Comparison of ENCODE assay signal across 10 mouse cellular contexts in the genomic region with DNA sequence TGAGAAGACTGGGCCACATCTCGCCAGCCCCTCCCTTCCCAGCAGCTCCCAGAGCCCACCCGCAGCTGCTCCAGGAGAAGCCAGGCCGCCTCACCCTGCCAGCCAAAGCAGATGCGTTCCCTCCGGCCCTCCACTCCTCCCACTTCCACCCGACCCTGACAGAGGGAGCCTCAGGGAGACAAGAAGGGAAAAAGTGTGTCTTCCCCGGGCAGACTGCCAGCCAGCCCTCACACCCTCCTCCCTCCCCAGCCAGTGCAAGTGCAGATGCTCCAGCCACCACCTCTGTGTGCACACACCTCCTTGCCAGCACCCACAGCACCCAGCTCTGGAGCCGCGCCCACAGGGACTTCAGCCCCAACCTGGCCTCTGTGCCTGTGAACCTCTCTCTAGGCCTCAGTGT. TPM values are rescaled to one million over a fixed set of nuclear protein-coding genes. Genes with fewer than 3 reads are reported as not detected.
DNase-seq lines count a peak whose midpoint lies in the region; ATAC-seq and TF ChIP-seq lines count a peak whose summit lies in the region.
"Had no signal": no experiment of that assay in that cellular context is flagged by ENCODE, and none has a peak within 500 bp of the region (broad histone marks: within the 10 kb centered on the region; RNA-seq: fewer than 3 reads in every experiment).

No protein-coding gene starts in this region.

- H3K36me3 ChIP-seq in heart, embryonic 16.5 days (ENCODE audit: control insufficient read depth, insufficient read depth), result peaks cover 8% of the 10 kb centered on the region
- peaks cover 27% of the 10 kb centered on the region for H3K36me3 ChIP-seq in heart, embryonic 10.5 days
- no peaks in the 10 kb centered on the region for H3K36me3 ChIP-seq in forebrain, postnatal 0 days (ENCODE audit: insufficient read depth)

- ATAC-seq in heart, embryonic 16.5 days (replicated peaks; ENCODE audit: extremely low read depth, insufficient read depth, low FRiP score), result no peak
- 0 out of 2 replicates have a peak, but pooled peaks have one; percentile 17 for ATAC-seq in forebrain, postnatal 0 days
- ATAC-seq in megakaryocyte-erythroid progenitor cell, adult 5-6 weeks (replicated peaks; ENCODE audit: low FRiP score, low TSS enrichment, poor library complexity, severe bottlenecking), result no peak
- ATAC-seq in inflammation-experienced regulatory T-cells, adult 6 months, result no peak

- 29% methylated on average over 9 of the region's 9 CpGs for WGBS in heart, embryonic 16.5 days
- 44% methylated on average over 9 of the region's 9 CpGs for WGBS in heart, embryonic 10.5 days
- WGBS in forebrain, postnatal 0 days, result 50% methylated on average over 9 of the region's 9 CpGs

- no peaks in the 10 kb centered on the region for H3K27me3 ChIP-seq in heart, embryonic 16.5 days (ENCODE audit: control insufficient read depth, insufficient read depth, low read length)
- no peaks in the 10 kb centered on the region for H3K27me3 ChIP-seq in heart, embryonic 10.5 days (ENCODE audit: insufficient read depth, poor library complexity, severe bottlenecking)
- H3K27me3 ChIP-seq in forebrain, postnatal 0 days (ENCODE audit: insufficient read depth, low read length), result no peaks in the 10 kb centered on the region

- TF ChIP-seq CTCF in forebrain, postnatal 0 days (IDR thresholded peaks at IDR 0.05; ENCODE audit: low read depth), result no peak

- H3K4me1 ChIP-seq in heart, embryonic 16.5 days (ENCODE audit: control insufficient read depth, insufficient read depth, low read length), result peaks cover 52% of the 10 kb centered on the region
- H3K4me1 ChIP-seq in heart, embryonic 10.5 days, result peaks cover 68% of the 10 kb centered on the region
- no peaks in the 10 kb centered on the region for H3K4me1 ChIP-seq in forebrain, postnatal 0 days (ENCODE audit: insufficient read depth)

- H3K4me2 ChIP-seq in heart, embryonic 16.5 days (ENCODE audit: low read depth, low read length), result no peak overlapping the region
- H3K4me2 ChIP-seq in forebrain, postnatal 0 days (ENCODE audit: low read depth), result no peak overlapping the region

- H3K9ac ChIP-seq in heart, embryonic 16.5 days (ENCODE audit: low read length), result 0 out of 2 replicates have a peak overlapping the region, but pooled peaks have one; percentile 10
- H3K9ac ChIP-seq in forebrain, postnatal 0 days, result no peak overlapping the region

- H3K4me3 ChIP-seq in heart, embryonic 16.5 days (ENCODE audit: low read length), result no peak overlapping the region
- H3K4me3 ChIP-seq in heart, embryonic 10.5 days, result no peak overlapping the region
- H3K4me3 ChIP-seq in forebrain, postnatal 0 days (ENCODE audit: low read depth, low read length), result no peak overlapping the region
- H3K4me3 ChIP-seq: erythroblast, embryonic 14.5 days had no signal

- no peaks in the 10 kb centered on the region for H3K9me3 ChIP-seq in heart, embryonic 16.5 days (replicated peaks; ENCODE audit: control insufficient read depth, low read length)
- H3K9me3 ChIP-seq in heart, embryonic 10.5 days, result no peaks in the 10 kb centered on the region
- H3K9me3 ChIP-seq in forebrain, postnatal 0 days (ENCODE audit: low read length), result no peaks in the 10 kb centered on the region

- H3K27ac ChIP-seq in heart, embryonic 16.5 days (ENCODE audit: low read length), result no peak overlapping the region
- no peak overlapping the region for H3K27ac ChIP-seq in heart, embryonic 10.5 days
- H3K27ac ChIP-seq in forebrain, postnatal 0 days (ENCODE audit: low read depth, low read length), result no peak overlapping the region

- no peak for DNase-seq in heart, embryonic 10.5 days (ENCODE audit: low spot score)
- DNase-seq in 3T3-L1 (ENCODE audit: low read depth, low spot score), result peak; percentile 60
- no peak for DNase-seq in forebrain, postnatal 0 days
- DNase-seq in kidney, postnatal 4 days, result peak; percentile 65 to 73
- DNase-seq in layer of hippocampus, adult 11-12 months (ENCODE audit: low spot score), result no peak

RNA-seq across cellular contexts. Expression of a gene that starts 12.0 kb away (rescaled TPM):
- 29.3 and 38.6 TPM in 2 replicates for polyA plus RNA-seq in heart, embryonic 16.5 days (2015; fragmentation: Nextera tagmentation; extraction: Ambion mirVana)
- polyA plus RNA-seq in heart, embryonic 10.5 days (2016; fragmentation: Nextera tagmentation; extraction: Ambion mirVana), result 22.5 and 39.4 TPM in 2 replicates
- 19.4 and 24.7 TPM in 2 replicates for total RNA-seq in forebrain, postnatal 0 days (2014; rRNA removed)
- polyA plus RNA-seq in forebrain, postnatal 0 days (2015; fragmentation: Nextera tagmentation; extraction: Ambion mirVana), result 5.1 and 7.5 TPM in 2 replicates
- not detected in 2 replicates for total RNA-seq in megakaryocyte-erythroid progenitor cell, adult 5-6 weeks (2014; fragmentation: Nextera tagmentation)
- not detected in 2 replicates for total RNA-seq in megakaryocyte-erythroid progenitor cell, adult 5-6 weeks (2017)
- polyA plus RNA-seq in inflammation-experienced regulatory T-cells, adult 6 months (2017; shearing (Covaris generic)), result not detected
- polyA plus RNA-seq: erythroblast, embryonic 14.5 days had no signal

RNA-seq across cellular contexts. Expression of a gene that starts 12.3 kb away (rescaled TPM):
- 0.22 TPM in 2 replicates for polyA plus RNA-seq in heart, embryonic 16.5 days (2015; fragmentation: Nextera tagmentation; extraction: Ambion mirVana)
- polyA plus RNA-seq in heart, embryonic 10.5 days (2016; fragmentation: Nextera tagmentation; extraction: Ambion mirVana), result 0.64 and 1.4 TPM in 2 replicates
- total RNA-seq in forebrain, postnatal 0 days (2014; rRNA removed), result not detected in 2 replicates
- polyA plus RNA-seq in forebrain, postnatal 0 days (2015; fragmentation: Nextera tagmentation; extraction: Ambion mirVana), result 0.12 and 0.13 TPM in 2 replicates
- total RNA-seq in megakaryocyte-erythroid progenitor cell, adult 5-6 weeks (2014; fragmentation: Nextera tagmentation), result not detected in 2 replicates
- not detected in 2 replicates for total RNA-seq in megakaryocyte-erythroid progenitor cell, adult 5-6 weeks (2017)
- not detected for polyA plus RNA-seq in inflammation-experienced regulatory T-cells, adult 6 months (2017; shearing (Covaris generic))
- polyA plus RNA-seq: erythroblast, embryonic 14.5 days; liver, embryonic 16.5 days had no signal

RNA-seq across cellular contexts. Expression of a gene that starts 51.4 kb away (rescaled TPM):
- 7.5 and 8.2 TPM in 2 replicates for polyA plus RNA-seq in heart, embryonic 16.5 days (2015; fragmentation: Nextera tagmentation; extraction: Ambion mirVana)
- 8.0 and 8.1 TPM in 2 replicates for polyA plus RNA-seq in heart, embryonic 10.5 days (2016; fragmentation: Nextera tagmentation; extraction: Ambion mirVana)
- 3.7 and 5.8 TPM in 2 replicates for total RNA-seq in forebrain, postnatal 0 days (2014; rRNA removed)
- 1.2 and 1.3 TPM in 2 replicates for polyA plus RNA-seq in forebrain, postnatal 0 days (2015; fragmentation: Nextera tagmentation; extraction: Ambion mirVana)
- 2.3 and 2.8 TPM in 2 replicates for total RNA-seq in megakaryocyte-erythroid progenitor cell, adult 5-6 weeks (2014; fragmentation: Nextera tagmentation)
- 1.9 and 3.4 TPM in 2 replicates for total RNA-seq in megakaryocyte-erythroid progenitor cell, adult 5-6 weeks (2017)
- 1 to 10 TPM; 4.2 to 7.6 (median 5.8) TPM for polyA plus RNA-seq in inflammation-experienced regulatory T-cells, adult 6 months (2017; shearing (Covaris generic))
- polyA plus RNA-seq: erythroblast, embryonic 14.5 days had no signal

Comparison
In these comparisons a context has a peak if more than half of its experiments do, and no peak if none do; other contexts are left out.
1. DNase-seq: peak in 3T3-L1 (single experiment) and kidney, postnatal 4 days (2 of 2); none in heart, embryonic 10.5 days (single experiment), forebrain, postnatal 0 days (single experiment) and layer of hippocampus, adult 11-12 months (single experiment).